Mouse (Mus musculus): ENCODE results near the gene Chl1. TPM values are rescaled to one million over a fixed set of nuclear protein-coding genes. Genes with fewer than 3 reads are reported as not detected.

Gene Chl1
- total RNA-seq (2023): not detected in 2 replicates

DNA sequence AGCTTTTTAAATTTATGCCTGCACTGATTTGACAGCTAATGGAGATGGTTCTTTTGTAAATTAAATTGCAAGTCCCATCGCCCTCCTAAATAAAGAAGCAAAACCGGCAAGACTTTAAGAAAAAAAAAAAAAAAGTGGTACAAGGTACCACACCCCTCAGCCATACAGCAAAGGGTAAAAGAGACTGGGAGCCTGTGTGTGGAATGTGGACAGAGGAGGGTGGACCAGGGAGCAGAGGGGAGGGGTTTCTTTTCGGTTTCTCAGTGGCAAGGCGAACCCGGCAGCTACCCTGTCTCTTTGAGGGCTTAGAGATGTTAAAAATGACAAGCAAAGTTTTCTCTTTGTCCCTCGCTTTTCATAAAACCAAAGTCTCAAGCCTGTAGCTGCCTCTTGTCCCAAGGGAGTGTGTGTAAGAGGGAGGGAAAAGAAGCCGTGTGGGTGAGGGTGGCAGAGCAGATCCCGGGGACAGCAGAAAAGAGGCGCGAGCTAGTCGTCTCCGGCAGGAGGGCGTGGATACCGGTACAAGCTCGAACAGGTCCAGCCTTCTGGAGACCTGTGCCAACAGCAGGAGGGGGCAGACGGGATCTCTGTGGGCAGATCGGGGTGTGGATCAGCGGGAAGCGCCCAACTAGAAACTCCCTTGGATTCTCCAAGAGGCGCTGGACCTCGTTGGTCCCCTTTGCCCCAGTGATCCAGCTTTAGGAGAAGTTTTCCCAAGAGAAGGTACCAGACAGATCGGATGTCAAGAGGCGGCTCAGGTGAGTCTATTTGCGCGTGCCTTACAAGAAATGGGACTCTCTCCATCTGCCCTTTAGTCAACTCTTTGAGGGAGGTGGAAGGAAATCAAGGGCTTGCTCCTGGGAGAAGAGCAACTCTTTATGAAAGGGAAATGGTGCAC is at the start of gene Chl1:
Chl1 (plus strand) TSS at position 195 of the 898 bp plus-strand sequence.

Measured in neutrophil, adult 65 days (primary cell).